In the genomic region with DNA sequence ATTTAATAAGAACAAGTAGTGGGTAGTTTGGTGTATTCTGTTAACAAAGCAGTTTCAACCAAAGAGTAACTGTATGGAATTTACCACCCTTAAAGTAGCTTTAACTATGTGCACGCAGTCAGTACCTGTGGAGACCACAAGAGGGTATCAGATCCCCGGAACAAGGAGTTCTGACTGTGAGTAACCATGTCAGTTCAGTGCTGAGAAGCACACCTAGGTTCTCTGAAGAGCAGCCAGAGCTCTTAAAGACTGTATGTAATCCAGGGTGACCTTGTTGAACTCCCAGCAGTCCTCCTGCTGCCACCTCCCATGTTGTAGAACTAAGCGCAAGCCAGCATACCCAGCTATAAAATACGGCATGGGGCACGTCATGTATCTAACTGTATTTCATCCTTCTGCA, we compare ENCODE assay signal across 8 mouse cellular contexts. TPM values are rescaled to one million over a fixed set of nuclear protein-coding genes. Genes with fewer than 3 reads are reported as not detected.
A peak's percentile ranks its signal among the peaks of the same experiment; 100 is the strongest.
DNase-seq lines count a peak whose midpoint lies in the region; ATAC-seq and TF ChIP-seq lines count a peak whose summit lies in the region.

No protein-coding gene starts in this region.

- peak overlapping the region; percentile 65 for H3K4me2 ChIP-seq in forebrain, embryonic 14.5 days (ENCODE audit: low read length)
- H3K4me2 ChIP-seq in hindbrain, embryonic 13.5 days = peak overlapping the region; percentile 30
- H3K4me2 ChIP-seq in limb, embryonic 14.5 days (replicated peaks; ENCODE audit: low read depth, low read length, severe bottlenecking) = peak overlapping the region; percentile 2
- peak overlapping the region; percentile 21; the same call in 1 of the 2 replicates for H3K4me2 ChIP-seq in midbrain, embryonic 14.5 days (ENCODE audit: low read length)

- peak; percentile 42 for DNase-seq in right cerebral cortex, adult 18-20 months
- DNase-seq in right cerebral cortex, postnatal 25 days = no peak
- peak; percentile 77 for DNase-seq in brain, adult 2 months (ENCODE audit: low read depth, low spot score)
- DNase-seq in forebrain, embryonic 14.5 days (ENCODE audit: low spot score) = peak; percentile 71
- peak; percentile 65 for DNase-seq in limb, embryonic 14.5 days (ENCODE audit: low spot score)
- peak; percentile 71 for DNase-seq in midbrain, embryonic 14.5 days
- DNase-seq in thymus, postnatal 10 days (ENCODE audit: low spot score in 2 of 2) = peak; percentile 65 to 72

- TF ChIP-seq POLR2A in limb, embryonic 14.5 days (IDR thresholded peaks at IDR 0.05; ENCODE audit: borderline replicate concordance, extremely low read depth, insufficient read depth, insufficient read length) = no peak

- H3K36me3 ChIP-seq in forebrain, embryonic 14.5 days (ENCODE audit: control insufficient read depth, insufficient read depth, low read length) = peaks cover 36% of the 10 kb centered on the region
- H3K36me3 ChIP-seq in hindbrain, embryonic 13.5 days = peaks cover 24% of the 10 kb centered on the region
- H3K36me3 ChIP-seq in limb, embryonic 14.5 days (ENCODE audit: control insufficient read depth, insufficient read depth, low read length) = peaks cover 37% of the 10 kb centered on the region
- H3K36me3 ChIP-seq in midbrain, embryonic 14.5 days (ENCODE audit: control insufficient read depth, insufficient read depth, low read length) = peaks cover 33% of the 10 kb centered on the region

- no peaks in the 10 kb centered on the region for H3K27me3 ChIP-seq in forebrain, embryonic 14.5 days (replicated peaks; ENCODE audit: control insufficient read depth, insufficient read depth, low read length)
- no peaks in the 10 kb centered on the region for H3K27me3 ChIP-seq in hindbrain, embryonic 13.5 days
- no peaks in the 10 kb centered on the region for H3K27me3 ChIP-seq in limb, embryonic 14.5 days (ENCODE audit: control insufficient read depth, insufficient read depth, low read length)
- no peaks in the 10 kb centered on the region for H3K27me3 ChIP-seq in midbrain, embryonic 14.5 days (ENCODE audit: control insufficient read depth, insufficient read depth, low read length)

- H3K9me3 ChIP-seq in forebrain, embryonic 14.5 days (replicated peaks; ENCODE audit: control insufficient read depth, low read length) = no peaks in the 10 kb centered on the region
- H3K9me3 ChIP-seq in hindbrain, embryonic 13.5 days = no peaks in the 10 kb centered on the region
- H3K9me3 ChIP-seq in limb, embryonic 14.5 days (ENCODE audit: control insufficient read depth, low read length) = no peaks in the 10 kb centered on the region
- H3K9me3 ChIP-seq in midbrain, embryonic 14.5 days (ENCODE audit: control insufficient read depth, low read length) = no peaks in the 10 kb centered on the region

- no peak for ATAC-seq in forebrain, embryonic 14.5 days
- ATAC-seq in hindbrain, embryonic 13.5 days (ENCODE audit: low FRiP score) = no peak
- ATAC-seq in limb, embryonic 14.5 days (ENCODE audit: low FRiP score, low read depth) = no peak
- ATAC-seq in midbrain, embryonic 14.5 days (ENCODE audit: low FRiP score, low TSS enrichment) = no peak

- H3K9ac ChIP-seq in forebrain, embryonic 14.5 days (ENCODE audit: low read length) = no peak overlapping the region
- no peak overlapping the region for H3K9ac ChIP-seq in hindbrain, embryonic 13.5 days
- no peak overlapping the region for H3K9ac ChIP-seq in limb, embryonic 14.5 days (ENCODE audit: low read depth, low read length, severe bottlenecking)
- H3K9ac ChIP-seq in midbrain, embryonic 14.5 days (replicated peaks; ENCODE audit: low read length) = no peak overlapping the region

- H3K4me1 ChIP-seq in forebrain, embryonic 14.5 days (ENCODE audit: control insufficient read depth, insufficient read depth, low read length) = peaks cover 14% of the 10 kb centered on the region; the same call in 1 of the 2 replicates
- H3K4me1 ChIP-seq in hindbrain, embryonic 13.5 days (replicated peaks) = peaks cover 36% of the 10 kb centered on the region
- H3K4me1 ChIP-seq in limb, embryonic 14.5 days (ENCODE audit: control insufficient read depth, insufficient read depth, low read length) = peaks cover 18% of the 10 kb centered on the region
- peaks cover 20% of the 10 kb centered on the region for H3K4me1 ChIP-seq in midbrain, embryonic 14.5 days (ENCODE audit: control insufficient read depth, insufficient read depth, low read length)

- 59% methylated on average over 5 of the region's 5 CpGs for WGBS in forebrain, embryonic 14.5 days
- WGBS in hindbrain, embryonic 13.5 days = 59% methylated on average over 5 of the region's 5 CpGs
- 49% methylated on average over 5 of the region's 5 CpGs for WGBS in limb, embryonic 14.5 days
- WGBS in midbrain, embryonic 14.5 days = 68% methylated on average over 5 of the region's 5 CpGs

- H3K27ac ChIP-seq in forebrain, embryonic 14.5 days (ENCODE audit: low read depth, low read length) = no peak overlapping the region
- H3K27ac ChIP-seq in hindbrain, embryonic 13.5 days = no peak overlapping the region
- H3K27ac ChIP-seq in limb, embryonic 14.5 days (replicated peaks; ENCODE audit: low read depth, low read length) = 0 out of 2 replicates have a peak overlapping the region, but pooled peaks have one; percentile 19
- no peak overlapping the region for H3K27ac ChIP-seq in midbrain, embryonic 14.5 days (replicated peaks; ENCODE audit: low read depth, low read length)

- H3K4me3 ChIP-seq in forebrain, embryonic 14.5 days (ENCODE audit: low read depth, low read length) = no peak overlapping the region; the same call in 1 of the 2 replicates
- H3K4me3 ChIP-seq in hindbrain, embryonic 13.5 days = no peak overlapping the region
- H3K4me3 ChIP-seq in limb, embryonic 14.5 days (replicated peaks; ENCODE audit: low read length) = 0 out of 2 replicates have a peak overlapping the region, but pooled peaks have one; percentile 4
- H3K4me3 ChIP-seq in midbrain, embryonic 14.5 days (replicated peaks; ENCODE audit: low read depth, low read length) = no peak overlapping the region

RNA-seq across cellular contexts. Expression of a gene that starts 14.2 kb away (rescaled TPM):
- polyA plus RNA-seq in forebrain, embryonic 14.5 days (2014; fragmentation: Nextera tagmentation; extraction: Ambion mirVana) = 157 and 165 TPM in 2 replicates
- polyA plus RNA-seq in hindbrain, embryonic 13.5 days (2015; fragmentation: Nextera tagmentation; extraction: Ambion mirVana) = 123 and 129 TPM in 2 replicates
- polyA plus RNA-seq in limb, embryonic 14.5 days (2012; rRNA removed) = 285 and 340 TPM in 2 replicates
- polyA plus RNA-seq in limb, embryonic 14.5 days (2014; fragmentation: Nextera tagmentation; extraction: Ambion mirVana) = 239 and 276 TPM in 2 replicates
- polyA plus RNA-seq in midbrain, embryonic 14.5 days (2014; fragmentation: Nextera tagmentation; extraction: Ambion mirVana) = 127 and 162 TPM in 2 replicates

RNA-seq across cellular contexts. Expression of a gene that starts 43.0 kb away (rescaled TPM):
- polyA plus RNA-seq in forebrain, embryonic 14.5 days (2014; fragmentation: Nextera tagmentation; extraction: Ambion mirVana) = 489 and 493 TPM in 2 replicates
- 506 and 512 TPM in 2 replicates for polyA plus RNA-seq in hindbrain, embryonic 13.5 days (2015; fragmentation: Nextera tagmentation; extraction: Ambion mirVana)
- polyA plus RNA-seq in limb, embryonic 14.5 days (2012; rRNA removed) = 420 and 469 TPM in 2 replicates
- polyA plus RNA-seq in limb, embryonic 14.5 days (2014; fragmentation: Nextera tagmentation; extraction: Ambion mirVana) = 458 and 481 TPM in 2 replicates
- polyA plus RNA-seq in midbrain, embryonic 14.5 days (2014; fragmentation: Nextera tagmentation; extraction: Ambion mirVana) = 565 and 569 TPM in 2 replicates

Comparison
In these comparisons a context has a peak if more than half of its experiments do, and no peak if none do; other contexts are left out.
1. H3K4me2 ChIP-seq: peak in every context shown above with its lines; median percentile 65 in forebrain, embryonic 14.5 days; 30 in hindbrain, embryonic 13.5 days; 21 in midbrain, embryonic 14.5 days; 2 in limb, embryonic 14.5 days.